Comparison of ENCODE assay signal across 22 mouse cellular contexts in genomic region chr9:75870332-75871177, GRCm38 (mm10).
DNase-seq lines count a peak whose midpoint lies in the region; ATAC-seq and TF ChIP-seq lines count a peak whose summit lies in the region.
"Had no signal": no experiment of that assay in that cellular context is flagged by ENCODE, and none has a peak within 500 bp of the region (broad histone marks: within the 10 kb centered on the region; RNA-seq: fewer than 3 reads in every experiment).

No protein-coding gene starts in this region.

- no peak for TF ChIP-seq EP300 in stomach, postnatal 0 days (optimal IDR thresholded peaks at IDR 0.05)

- no peak overlapping the region for H3K27ac ChIP-seq in kidney, postnatal 0 days
- H3K27ac ChIP-seq in limb, embryonic 10.5 days: peak overlapping the region; percentile 14; the same call in 1 of the 2 replicates
- peak overlapping the region; percentile 72 for H3K27ac ChIP-seq in lung, embryonic 16.5 days (ENCODE audit: low read length)
- H3K27ac ChIP-seq in stomach, postnatal 0 days (replicated peaks): no peak overlapping the region
- H3K27ac ChIP-seq: forebrain, embryonic 12.5 days; heart, embryonic 15.5 days had no signal

- H3K27me3 ChIP-seq in kidney, postnatal 0 days (ENCODE audit: insufficient read depth, low read length): no peaks in the 10 kb centered on the region
- H3K27me3 ChIP-seq in limb, embryonic 10.5 days (ENCODE audit: low read depth, poor library complexity, severe bottlenecking): no peaks in the 10 kb centered on the region
- no peaks in the 10 kb centered on the region for H3K27me3 ChIP-seq in lung, embryonic 16.5 days (ENCODE audit: control insufficient read depth, insufficient read depth, low read depth, low read length)
- no peaks in the 10 kb centered on the region for H3K27me3 ChIP-seq in stomach, postnatal 0 days (ENCODE audit: control insufficient read depth, insufficient read depth, low read length)
- H3K27me3 ChIP-seq: CH12.LX; forebrain, embryonic 12.5 days; heart, embryonic 15.5 days had no signal

- 0 out of 2 replicates have a peak overlapping the region, but pooled peaks have one; percentile 15 for H3K4me2 ChIP-seq in kidney, postnatal 0 days (ENCODE audit: low read length)
- H3K4me2 ChIP-seq in lung, embryonic 16.5 days (ENCODE audit: low read depth, low read length): peak overlapping the region; percentile 6
- H3K4me2 ChIP-seq in stomach, postnatal 0 days (replicated peaks; ENCODE audit: low read depth): no peak overlapping the region
- H3K4me2 ChIP-seq: forebrain, embryonic 12.5 days; heart, embryonic 15.5 days had no signal

- H3K4me1 ChIP-seq in kidney, postnatal 0 days (replicated peaks; ENCODE audit: insufficient read depth, low read length): no peaks in the 10 kb centered on the region
- H3K4me1 ChIP-seq in limb, embryonic 10.5 days: no peaks in the 10 kb centered on the region; the same call in 1 of the 2 replicates
- H3K4me1 ChIP-seq in lung, embryonic 16.5 days (replicated peaks; ENCODE audit: control insufficient read depth, insufficient read depth, low read length): peaks cover 3% of the 10 kb centered on the region
- H3K4me1 ChIP-seq in stomach, postnatal 0 days (replicated peaks; ENCODE audit: control insufficient read depth, insufficient read depth): no peaks in the 10 kb centered on the region
- H3K4me1 ChIP-seq: forebrain, embryonic 12.5 days; heart, embryonic 15.5 days had no signal

- peak; percentile 27 for DNase-seq in kidney, postnatal 0 days (ENCODE audit: low spot score)
- DNase-seq in kidney, postnatal 14 days: no peak
- DNase-seq in limb, embryonic 10.5 days (ENCODE audit: low spot score): no peak
- DNase-seq in stomach, postnatal 0 days (ENCODE audit: low spot score): no peak
- no peak for DNase-seq in left cerebral cortex, adult 8-10 months (ENCODE audit: low spot score in 2 of 2)
- DNase-seq in T-cell, adult 2 months (ENCODE audit: low spot score): no peak
- DNase-seq: cerebellum, adult 9-11 months; gastrocnemius, postnatal 14 days; kidney, adult 18-20 months; kidney, postnatal 10 days; left cerebral cortex, postnatal 4 days; liver, postnatal 0 days; right cerebral cortex, postnatal 14 days; spleen, adult 18-20 months; thymus, adult 2 months had no signal

- WGBS in kidney, postnatal 0 days: 46% methylated on average over 7 of the region's 7 CpGs
- 72% methylated on average over 7 of the region's 7 CpGs for WGBS in limb, embryonic 10.5 days
- 26% methylated on average over 7 of the region's 7 CpGs for WGBS in lung, embryonic 16.5 days
- WGBS in stomach, postnatal 0 days: 34% methylated on average over 7 of the region's 7 CpGs

- no peaks in the 10 kb centered on the region for H3K9me3 ChIP-seq in kidney, postnatal 0 days (replicated peaks; ENCODE audit: low read length)
- H3K9me3 ChIP-seq in limb, embryonic 10.5 days (replicated peaks): no peaks in the 10 kb centered on the region
- H3K9me3 ChIP-seq in lung, embryonic 16.5 days (ENCODE audit: control insufficient read depth, low read length): no peaks in the 10 kb centered on the region
- H3K9me3 ChIP-seq in stomach, postnatal 0 days (ENCODE audit: control insufficient read depth, low read length): no peaks in the 10 kb centered on the region
- H3K9me3 ChIP-seq: forebrain, embryonic 12.5 days; heart, embryonic 15.5 days had no signal

- no peak for TF ChIP-seq CTCF in kidney, postnatal 0 days (IDR thresholded peaks at IDR 0.05; ENCODE audit: low read depth)
- TF ChIP-seq CTCF in stomach, postnatal 0 days (IDR thresholded peaks at IDR 0.05; ENCODE audit: low read depth): no peak

- H3K36me3 ChIP-seq in kidney, postnatal 0 days (ENCODE audit: insufficient read depth, low read length): no peaks in the 10 kb centered on the region
- H3K36me3 ChIP-seq in limb, embryonic 10.5 days: no peaks in the 10 kb centered on the region
- H3K36me3 ChIP-seq in lung, embryonic 16.5 days (ENCODE audit: control insufficient read depth, insufficient read depth, low read length): no peaks in the 10 kb centered on the region
- no peaks in the 10 kb centered on the region for H3K36me3 ChIP-seq in stomach, postnatal 0 days (ENCODE audit: control insufficient read depth, insufficient read depth, low read length)
- H3K36me3 ChIP-seq: forebrain, embryonic 12.5 days; heart, embryonic 15.5 days had no signal

- H3K4me3 ChIP-seq in kidney, postnatal 0 days (replicated peaks; ENCODE audit: low read depth, low read length): no peak overlapping the region
- H3K4me3 ChIP-seq in limb, embryonic 10.5 days: no peak overlapping the region
- H3K4me3 ChIP-seq in lung, embryonic 16.5 days (ENCODE audit: low read length): no peak overlapping the region
- no peak overlapping the region for H3K4me3 ChIP-seq in stomach, postnatal 0 days (ENCODE audit: low read depth, low read length)
- H3K4me3 ChIP-seq: forebrain, embryonic 12.5 days; heart, embryonic 15.5 days had no signal

- no peak overlapping the region for H3K9ac ChIP-seq in kidney, postnatal 0 days (ENCODE audit: low read depth, low read length)
- H3K9ac ChIP-seq in lung, embryonic 16.5 days (ENCODE audit: low read length): no peak overlapping the region
- H3K9ac ChIP-seq in stomach, postnatal 0 days (ENCODE audit: low read length): no peak overlapping the region
- H3K9ac ChIP-seq: forebrain, embryonic 12.5 days; heart, embryonic 15.5 days; liver, postnatal 0 days had no signal

- no peak for ATAC-seq in kidney, postnatal 0 days (replicated peaks; ENCODE audit: low FRiP score, low read depth)
- peak; percentile 88 for ATAC-seq in lung, embryonic 16.5 days (ENCODE audit: low read depth)
- ATAC-seq in stomach, postnatal 0 days (ENCODE audit: low FRiP score, low TSS enrichment): peak; percentile 51; the same call in 1 of the 2 replicates
- ATAC-seq in frontal cortex, adult (ENCODE audit: low TSS enrichment): no peak
- ATAC-seq: hindbrain, embryonic 16.5 days; liver, postnatal 0 days; midbrain, embryonic 16.5 days had no signal

Comparison
In these comparisons a context has a peak if more than half of its experiments do, and no peak if none do; other contexts are left out.
1. ATAC-seq: peak in lung, embryonic 16.5 days (single experiment) and stomach, postnatal 0 days (single experiment); none in kidney, postnatal 0 days (single experiment) and frontal cortex, adult (single experiment).
2. H3K27ac ChIP-seq: peak in limb, embryonic 10.5 days (single experiment) and lung, embryonic 16.5 days (single experiment); none in kidney, postnatal 0 days (single experiment) and stomach, postnatal 0 days (single experiment).